Mouse (Mus musculus): ENCODE results near the gene Prkcg. TPM values are rescaled to one million over a fixed set of nuclear protein-coding genes. Genes with fewer than 3 reads are reported as not detected.

The Prkcg gene
- polyA plus RNA-seq, 2 experiments: 0.17 to 1.6 TPM

- ATAC-seq (ENCODE audit: low FRiP score, low read depth) (no peak), DNase-seq (ENCODE audit: low spot score) (no peak)
- Histone ChIP-seq H3K36me3 (ENCODE audit: control insufficient read depth, insufficient read depth, low read length) (peaks cover 73% of the 10 kb centered on the region), H3K4me1 (ENCODE audit: control insufficient read depth, insufficient read depth, low read length) (no peaks in the 10 kb centered on the region), H3K4me2 (replicated peaks; ENCODE audit: low read depth, low read length, severe bottlenecking) (no peak overlapping the region), H3K27ac (replicated peaks; ENCODE audit: low read depth, low read length) (no peak overlapping the region), H3K4me3 (replicated peaks; ENCODE audit: low read length) (no peak overlapping the region), H3K9me3 (ENCODE audit: control insufficient read depth, low read length) (no peaks in the 10 kb centered on the region), H3K27me3 (ENCODE audit: control insufficient read depth, insufficient read depth, low read length) (no peaks in the 10 kb centered on the region), H3K9ac (ENCODE audit: low read depth, low read length, severe bottlenecking) (no peak overlapping the region)
- WGBS: 69% methylated on average over 5 of the region's 5 CpGs
- TF ChIP-seq POLR2A (IDR thresholded peaks at IDR 0.05; ENCODE audit: borderline replicate concordance, extremely low read depth, insufficient read depth, insufficient read length): no peak
Measured at GRCm38 (mm10) chr7:3348326-3348725, 59.3 kb downstream of the Prkcg start.

- WGBS: 87% methylated on average over 9 of the region's 9 CpGs
- H3K4me3 ChIP-seq (replicated peaks; ENCODE audit: low read length): no peak overlapping the region
- H3K27ac ChIP-seq (replicated peaks; ENCODE audit: low read depth, low read length): no peak overlapping the region
- H3K4me1 ChIP-seq (ENCODE audit: control insufficient read depth, insufficient read depth, low read length): no peaks in the 10 kb centered on the region
- peaks cover 70% of the 10 kb centered on the region for H3K36me3 ChIP-seq (ENCODE audit: control insufficient read depth, insufficient read depth, low read length)
- H3K9me3 ChIP-seq (ENCODE audit: control insufficient read depth, low read length): no peaks in the 10 kb centered on the region
- ATAC-seq (ENCODE audit: low FRiP score, low read depth) (no peak), DNase-seq (ENCODE audit: low spot score) (no peak)
- no peaks in the 10 kb centered on the region for H3K27me3 ChIP-seq (ENCODE audit: control insufficient read depth, insufficient read depth, low read length)
- no peak for TF ChIP-seq POLR2A (IDR thresholded peaks at IDR 0.05; ENCODE audit: borderline replicate concordance, extremely low read depth, insufficient read depth, insufficient read length)
- no peak overlapping the region for H3K9ac ChIP-seq (ENCODE audit: low read depth, low read length, severe bottlenecking)
- H3K4me2 ChIP-seq (replicated peaks; ENCODE audit: low read depth, low read length, severe bottlenecking): no peak overlapping the region
Measured at GRCm38 (mm10) chr7:3349775-3350174, 60.8 kb downstream of the Prkcg start.

GRCm38 (mm10) chr7:3351536-3351935, 62.6 kb downstream of the Prkcg start:
- WGBS: 95% methylated on average over 1 of the region's 1 CpGs
- H3K9ac ChIP-seq (ENCODE audit: low read depth, low read length, severe bottlenecking): no peak overlapping the region
- DNase-seq (ENCODE audit: low spot score) (no peak), ATAC-seq (ENCODE audit: low FRiP score, low read depth) (no peak)
- H3K4me3 ChIP-seq (replicated peaks; ENCODE audit: low read length): no peak overlapping the region
- no peaks in the 10 kb centered on the region for H3K27me3 ChIP-seq (ENCODE audit: control insufficient read depth, insufficient read depth, low read length)
- no peak overlapping the region for H3K4me2 ChIP-seq (replicated peaks; ENCODE audit: low read depth, low read length, severe bottlenecking)
- no peaks in the 10 kb centered on the region for H3K9me3 ChIP-seq (ENCODE audit: control insufficient read depth, low read length)
- no peak overlapping the region for H3K27ac ChIP-seq (replicated peaks; ENCODE audit: low read depth, low read length)
- H3K36me3 ChIP-seq (ENCODE audit: control insufficient read depth, insufficient read depth, low read length): peaks cover 59% of the 10 kb centered on the region
- no peaks in the 10 kb centered on the region for H3K4me1 ChIP-seq (ENCODE audit: control insufficient read depth, insufficient read depth, low read length)
- TF ChIP-seq POLR2A (IDR thresholded peaks at IDR 0.05; ENCODE audit: borderline replicate concordance, extremely low read depth, insufficient read depth, insufficient read length): no peak

- Histone ChIP-seq H3K4me1 (ENCODE audit: control insufficient read depth, insufficient read depth, low read length) (no peaks in the 10 kb centered on the region), H3K27ac (replicated peaks; ENCODE audit: low read depth, low read length) (no peak overlapping the region), H3K4me3 (replicated peaks; ENCODE audit: low read length) (no peak overlapping the region), H3K36me3 (ENCODE audit: control insufficient read depth, insufficient read depth, low read length) (peaks cover 51% of the 10 kb centered on the region), H3K9ac (ENCODE audit: low read depth, low read length, severe bottlenecking) (no peak overlapping the region), H3K9me3 (ENCODE audit: control insufficient read depth, low read length) (no peaks in the 10 kb centered on the region), H3K27me3 (ENCODE audit: control insufficient read depth, insufficient read depth, low read length) (no peaks in the 10 kb centered on the region), H3K4me2 (replicated peaks; ENCODE audit: low read depth, low read length, severe bottlenecking) (no peak overlapping the region)
- no peak for ATAC-seq (ENCODE audit: low FRiP score, low read depth)
- no peak for TF ChIP-seq POLR2A (IDR thresholded peaks at IDR 0.05; ENCODE audit: borderline replicate concordance, extremely low read depth, insufficient read depth, insufficient read length)
- no peak for DNase-seq (ENCODE audit: low spot score)
- 83% methylated on average over 6 of the region's 6 CpGs for WGBS
Measured at GRCm38 (mm10) chr7:3354850-3355249, 65.9 kb downstream of the Prkcg start.

- H3K27ac ChIP-seq (replicated peaks; ENCODE audit: low read depth, low read length): no peak overlapping the region
- no peak overlapping the region for H3K4me2 ChIP-seq (replicated peaks; ENCODE audit: low read depth, low read length, severe bottlenecking)
- ATAC-seq (ENCODE audit: low FRiP score, low read depth) (no peak), DNase-seq (ENCODE audit: low spot score) (no peak)
- 77% methylated on average over 1 of the region's 1 CpGs for WGBS
- peaks cover 41% of the 10 kb centered on the region for H3K36me3 ChIP-seq (ENCODE audit: control insufficient read depth, insufficient read depth, low read length)
- no peaks in the 10 kb centered on the region for H3K9me3 ChIP-seq (ENCODE audit: control insufficient read depth, low read length)
- no peaks in the 10 kb centered on the region for H3K4me1 ChIP-seq (ENCODE audit: control insufficient read depth, insufficient read depth, low read length)
- TF ChIP-seq POLR2A (IDR thresholded peaks at IDR 0.05; ENCODE audit: borderline replicate concordance, extremely low read depth, insufficient read depth, insufficient read length): no peak
- H3K9ac ChIP-seq (ENCODE audit: low read depth, low read length, severe bottlenecking): no peak overlapping the region
- no peaks in the 10 kb centered on the region for H3K27me3 ChIP-seq (ENCODE audit: control insufficient read depth, insufficient read depth, low read length)
- no peak overlapping the region for H3K4me3 ChIP-seq (replicated peaks; ENCODE audit: low read length)
Measured at GRCm38 (mm10) chr7:3360678-3361077, 71.7 kb downstream of the Prkcg start.
